Mouse (Mus musculus): Measurements from ENCODE around the gene Syce2. TPM values are rescaled to one million over a fixed set of nuclear protein-coding genes. Genes with fewer than 3 reads are reported as not detected.
A peak's percentile ranks its signal among the peaks of the same experiment; 100 is the strongest.
"Not testable (repeated sequence)": the region's sequence is repeated elsewhere in the genome, so short reads cannot be mapped to it uniquely, and the experiment has no call there.

Gene Syce2
- total RNA-seq (2021): 10 to 100 TPM; 16.5 to 18.0 TPM

- DNase-seq (ENCODE audit: extremely low spot score in 1 of 2, low spot score in 1 of 2): peak; percentile 47 to 51
Measured at GRCm38 (mm10) chr8:84871376-84872308, at the start of gene Syce2. Gene Syce2 (plus strand): TSS chr8:84872111.

GRCm38 (mm10) chr8:84822723-84823122 is 49.2 kb upstream of the Syce2 start, which contains the start of gene Dand5:
Gene Dand5 (minus strand): TSS chr8:84822823.
- DNase-seq (ENCODE audit: extremely low spot score in 1 of 2, low spot score in 1 of 2): no peak

GRCm38 (mm10) chr8:84823653-84824052 is 48.3 kb upstream of the Syce2 start:
- peak in 1 of 2 experiments; percentile 62 for DNase-seq (ENCODE audit: extremely low spot score in 1 of 2, low spot score in 1 of 2)

GRCm38 (mm10) chr8:84825636-84826035 is 46.3 kb upstream of the Syce2 start:
- DNase-seq (ENCODE audit: extremely low spot score in 1 of 2, low spot score in 1 of 2): no peak

- not testable (repeated sequence) for DNase-seq (ENCODE audit: extremely low spot score in 1 of 2, low spot score in 1 of 2)
Measured at GRCm38 (mm10) chr8:84826518-84826917, 45.4 kb upstream of the Syce2 start.

GRCm38 (mm10) chr8:84831490-84831889 is 40.4 kb upstream of the Syce2 start, which contains the start of gene Gadd45gip1:
Gene Gadd45gip1 (plus strand): TSS chr8:84831522.
- no peak for DNase-seq (ENCODE audit: extremely low spot score in 1 of 2, low spot score in 1 of 2)

- DNase-seq (ENCODE audit: extremely low spot score in 1 of 2, low spot score in 1 of 2): peak; percentile 73 to 81
Measured at GRCm38 (mm10) chr8:84832034-84832717, 39.7 kb upstream of the Syce2 start.

GRCm38 (mm10) chr8:84832759-84833742 is 38.9 kb upstream of the Syce2 start:
- DNase-seq (ENCODE audit: extremely low spot score in 1 of 2, low spot score in 1 of 2): no peak

GRCm38 (mm10) chr8:84834002-84834865 is 37.7 kb upstream of the Syce2 start:
- DNase-seq (ENCODE audit: extremely low spot score in 1 of 2, low spot score in 1 of 2): no peak

GRCm38 (mm10) chr8:84834866-84835855 is 36.8 kb upstream of the Syce2 start:
- peak; percentile 76 for DNase-seq (ENCODE audit: extremely low spot score in 1 of 2, low spot score in 1 of 2)

GRCm38 (mm10) chr8:84837149-84837911 is 34.6 kb upstream of the Syce2 start:
- no peak for DNase-seq (ENCODE audit: extremely low spot score in 1 of 2, low spot score in 1 of 2)

- DNase-seq (ENCODE audit: extremely low spot score in 1 of 2, low spot score in 1 of 2): no peak
Measured at GRCm38 (mm10) chr8:84837912-84838470, 33.9 kb upstream of the Syce2 start.

GRCm38 (mm10) chr8:84838513-84838912 is 33.4 kb upstream of the Syce2 start:
- no peak for DNase-seq (ENCODE audit: extremely low spot score in 1 of 2, low spot score in 1 of 2)

GRCm38 (mm10) chr8:84839411-84839810 is 32.5 kb upstream of the Syce2 start:
- no peak for DNase-seq (ENCODE audit: extremely low spot score in 1 of 2, low spot score in 1 of 2)

- no peak for DNase-seq (ENCODE audit: extremely low spot score in 1 of 2, low spot score in 1 of 2)
Measured at GRCm38 (mm10) chr8:84839875-84840247, 32.0 kb upstream of the Syce2 start.

GRCm38 (mm10) chr8:84840248-84840999 is 31.5 kb upstream of the Syce2 start, which contains the start of gene Rad23a:
Gene Rad23a (minus strand): TSS chr8:84840665.
- peak; percentile 85 to 89 for DNase-seq (ENCODE audit: extremely low spot score in 1 of 2, low spot score in 1 of 2)

All from layer of hippocampus, postnatal 25 days (tissue).